Mouse (Mus musculus) urinary bladder, postnatal 36 days (tissue): ENCODE measurements around the gene Zfyve28.

ENCODE experiments used
- DNase-seq, 2 experiments: peaks; one replicate each; pipeline ENCODE4 v3.0.0; 2022; ENCODE audit warnings: low spot score in 2 of 2, mixed read lengths in 1 of 2

Gene Zfyve28

DNA sequence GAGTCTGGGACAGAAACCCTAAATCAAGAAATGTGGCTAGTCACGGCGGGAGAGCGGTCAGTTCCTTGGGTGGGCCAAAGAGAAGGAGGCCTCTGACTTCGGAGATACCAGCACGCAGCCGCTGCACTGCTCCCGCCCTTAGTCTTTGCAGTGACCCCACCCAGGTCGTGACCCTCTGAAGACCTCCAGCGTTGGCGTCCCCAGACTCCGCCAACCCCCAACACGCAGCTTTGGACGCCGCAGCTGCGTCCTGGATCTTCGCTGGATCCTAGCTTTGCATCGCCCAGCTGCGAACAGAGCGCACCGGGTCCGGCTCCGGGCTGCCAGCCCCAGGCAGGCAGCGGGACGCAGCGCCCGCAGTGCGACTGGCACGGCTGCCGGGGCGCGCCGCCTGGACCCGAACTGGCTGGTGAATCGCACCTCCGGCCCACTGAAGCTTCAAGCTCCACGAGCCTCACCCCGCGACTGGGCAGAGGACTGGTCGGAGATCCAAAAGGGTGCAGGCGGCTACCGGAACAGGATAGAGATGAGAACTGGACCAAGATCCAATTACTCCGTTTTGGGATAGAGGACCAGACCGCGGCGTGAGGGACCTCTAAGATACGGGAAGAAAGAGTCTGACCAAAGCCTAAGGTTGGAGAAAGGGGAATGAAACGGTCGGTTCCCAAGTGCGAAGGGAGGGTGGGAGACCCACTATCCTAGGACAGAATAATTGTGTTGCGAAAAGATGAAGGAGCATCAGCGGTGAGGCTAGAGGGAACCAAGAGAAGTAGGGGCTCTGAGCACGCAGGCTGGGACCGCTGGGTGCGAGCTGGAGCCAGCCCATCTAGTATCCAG, 1.0 kb downstream of the Zfyve28 start:
- DNase-seq = no peak

GRCm38 (mm10) chr5:34286516-34286915, 1.7 kb downstream of the Zfyve28 start:
- no peak for DNase-seq

DNA sequence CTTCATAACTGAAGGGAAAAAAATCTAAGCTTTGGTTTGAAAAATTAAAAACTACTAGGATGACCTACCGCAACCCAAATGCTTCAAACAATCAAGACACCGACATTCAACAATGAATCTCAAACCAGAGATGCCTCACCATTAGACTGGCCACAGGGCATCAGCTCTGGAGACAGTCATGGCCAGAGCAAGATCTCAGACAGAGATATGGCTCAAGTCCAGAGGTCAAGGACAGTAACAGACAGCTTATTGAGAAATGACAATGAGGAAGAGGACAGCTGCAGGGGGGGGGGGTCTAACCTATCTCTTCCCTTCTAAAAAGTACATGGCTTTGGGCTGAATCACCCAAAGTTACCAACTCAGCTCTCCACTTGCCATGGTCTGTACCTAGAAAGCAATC, 3.0 kb downstream of the Zfyve28 start:
- no peak for DNase-seq

DNA sequence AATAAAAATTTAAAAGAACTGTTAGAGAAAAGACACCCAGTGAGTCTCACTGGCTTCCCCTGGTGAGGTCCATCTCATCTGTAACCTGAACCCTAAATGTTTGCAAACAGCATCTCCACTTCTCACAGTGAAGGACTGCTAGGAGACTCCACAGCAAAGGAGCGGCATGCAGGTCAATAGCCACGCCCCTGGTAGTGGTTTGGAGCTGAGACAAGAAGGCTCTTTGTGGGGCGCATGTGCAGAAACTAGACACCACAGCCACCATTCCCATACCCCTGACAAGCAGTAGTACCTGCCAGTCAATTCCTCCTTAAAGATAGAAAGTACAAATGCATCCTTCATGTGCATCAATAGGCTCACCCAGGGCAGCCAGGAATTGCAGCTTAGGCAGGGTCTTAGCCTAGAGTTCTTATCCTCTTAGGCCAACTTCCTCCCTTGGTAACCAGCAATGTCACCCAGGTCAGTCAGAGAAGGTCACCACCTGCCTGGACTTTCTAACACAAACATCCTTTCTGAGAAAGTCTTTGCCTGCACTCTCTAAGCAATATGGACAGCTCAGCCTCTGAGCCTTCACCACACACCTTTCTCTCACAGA, 4.0 kb downstream of the Zfyve28 start:
- no peak for DNase-seq

DNA sequence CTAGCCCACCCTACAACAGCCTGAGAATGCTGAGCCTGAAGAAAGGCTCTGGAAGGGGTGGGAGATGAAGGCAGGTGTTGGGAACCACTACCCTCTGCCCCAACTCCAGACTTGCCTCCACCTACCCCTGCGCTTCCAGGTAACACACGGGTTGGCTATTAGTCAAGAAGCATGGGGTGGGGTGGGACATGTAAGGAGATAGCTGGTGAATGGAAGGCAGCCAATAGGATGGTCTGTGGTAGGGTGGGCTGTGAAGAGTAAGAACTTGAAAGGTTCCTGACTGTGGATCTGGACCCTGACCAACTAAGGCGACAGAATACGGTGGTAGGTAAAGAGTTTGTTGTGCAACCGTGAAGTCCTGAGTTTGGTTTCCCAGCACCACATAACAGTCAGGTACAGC, 4.9 kb downstream of the Zfyve28 start:
- no peak for DNase-seq

DNA sequence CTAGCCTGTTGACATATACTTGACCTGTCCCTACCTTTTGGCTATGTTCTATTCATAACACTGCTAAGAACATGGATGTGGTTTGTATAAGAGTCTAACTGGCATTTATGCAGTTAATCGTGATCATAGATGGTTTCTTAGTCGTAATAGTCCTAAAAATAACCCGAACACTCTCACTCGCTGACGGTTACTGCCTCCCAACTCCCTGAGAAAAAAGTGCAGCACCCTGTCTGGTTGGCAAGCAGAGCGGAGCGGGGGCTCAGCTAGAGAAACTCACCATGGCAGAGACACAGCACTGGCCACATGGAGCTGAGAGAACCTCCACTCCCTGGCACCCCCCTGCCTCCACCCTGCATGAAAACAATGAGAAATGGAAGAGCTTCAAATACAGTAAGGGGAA, 7.3 kb downstream of the Zfyve28 start:
- no peak for DNase-seq

- DNase-seq = no peak
Measured at GRCm38 (mm10) chr5:34279214-34279613, 9.0 kb downstream of the Zfyve28 start.

DNA sequence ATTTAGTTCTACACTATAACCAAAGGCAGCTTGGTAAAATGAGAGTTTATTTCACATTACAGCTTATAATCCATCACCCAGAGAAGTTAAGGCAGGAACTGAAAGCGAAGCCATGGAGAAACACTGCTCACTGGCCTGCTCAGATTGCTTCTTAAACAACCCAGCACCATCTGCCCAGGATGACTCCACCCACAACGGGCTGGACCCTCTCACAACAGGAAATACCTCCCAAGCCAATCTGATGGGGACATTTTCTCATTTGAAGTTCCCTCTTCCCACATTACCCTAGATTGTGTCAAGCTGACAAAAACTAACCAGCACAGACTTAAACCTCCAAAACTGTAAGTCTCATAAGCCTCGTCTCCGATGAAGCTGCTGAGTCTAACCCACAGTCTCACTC, 10.2 kb downstream of the Zfyve28 start:
- no peak for DNase-seq

GRCm38 (mm10) chr5:34276746-34277145, 11.5 kb downstream of the Zfyve28 start:
- no peak for DNase-seq

GRCm38 (mm10) chr5:34276191-34276590, 12.1 kb downstream of the Zfyve28 start:
- no peak for DNase-seq

DNA sequence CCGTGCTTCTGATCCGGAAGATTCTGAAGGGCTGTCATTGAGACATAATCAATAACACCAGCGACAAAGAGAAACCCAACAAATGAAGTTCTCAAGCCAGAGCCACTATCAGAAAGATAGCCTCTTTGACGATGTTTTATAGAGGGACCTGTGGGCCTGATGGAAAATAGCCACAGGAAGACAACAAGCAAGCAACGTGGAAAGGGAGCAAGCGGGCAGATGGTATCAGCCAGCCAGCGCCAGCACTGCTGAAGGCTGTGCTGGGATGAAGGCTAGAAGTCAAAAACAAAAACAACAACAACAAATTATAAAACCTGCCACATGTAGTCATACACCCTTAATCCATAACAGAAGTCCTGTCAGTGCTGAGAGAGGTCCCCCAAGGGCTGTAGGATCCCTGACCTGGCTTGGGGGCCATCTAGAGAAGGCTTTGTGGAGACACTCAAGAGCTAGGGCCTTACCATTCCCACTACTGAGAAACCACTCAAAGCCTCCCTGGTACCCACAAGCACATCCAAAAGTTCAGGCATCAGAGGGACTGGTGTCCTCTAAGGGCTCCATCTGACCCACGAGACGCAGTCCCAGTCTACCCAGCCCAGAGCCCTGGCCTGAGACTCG, 13.5 kb downstream of the Zfyve28 start:
- DNase-seq = no peak

- no peak for DNase-seq
Measured at GRCm38 (mm10) chr5:34274268-34274667, 14.0 kb downstream of the Zfyve28 start.

GRCm38 (mm10) chr5:34273251-34273681, 15.0 kb downstream of the Zfyve28 start:
- DNase-seq = no peak

- no peak for DNase-seq
Measured at GRCm38 (mm10) chr5:34271743-34272142, 16.5 kb downstream of the Zfyve28 start.

GRCm38 (mm10) chr5:34269921-34270465, 18.3 kb downstream of the Zfyve28 start:
- DNase-seq = no peak

DNA sequence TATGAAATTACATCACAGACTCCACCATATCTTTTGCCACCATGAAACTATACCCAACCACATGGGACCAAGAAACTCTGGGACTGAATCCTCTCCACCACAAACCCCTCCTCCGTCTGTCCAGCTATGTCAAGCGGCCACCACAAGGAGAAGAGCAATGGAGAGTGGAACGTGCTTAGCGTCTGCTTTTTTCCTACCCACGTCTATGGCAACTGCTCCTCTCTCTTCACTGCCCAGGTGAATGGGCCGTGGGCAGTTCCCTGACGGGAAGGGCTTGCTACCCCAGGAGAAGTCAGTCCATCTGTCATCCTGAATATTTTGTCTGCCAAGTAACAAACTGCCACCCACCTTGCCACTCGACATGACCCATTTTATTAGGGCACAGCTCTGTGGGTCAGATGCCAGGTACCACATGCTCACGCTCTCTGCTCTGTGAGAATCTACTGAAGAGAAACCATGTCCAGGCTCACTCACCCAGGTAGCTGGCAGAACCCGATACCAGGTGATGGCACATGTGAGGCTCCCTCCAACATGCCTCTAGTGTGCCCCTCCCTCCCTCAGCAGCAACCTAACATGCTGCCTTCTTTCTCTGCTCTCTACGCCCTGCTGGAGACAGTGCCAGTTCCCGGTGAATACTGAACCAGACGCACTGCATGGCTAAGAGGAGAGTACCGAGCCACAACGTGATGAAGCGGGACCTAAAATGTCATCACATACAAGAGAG, 18.9 kb downstream of the Zfyve28 start:
- no peak for DNase-seq

GRCm38 (mm10) chr5:34266065-34266464, 22.2 kb downstream of the Zfyve28 start:
- DNase-seq = no peak

- DNase-seq = no peak
Measured at GRCm38 (mm10) chr5:34259172-34259816, 29.0 kb downstream of the Zfyve28 start.

DNA sequence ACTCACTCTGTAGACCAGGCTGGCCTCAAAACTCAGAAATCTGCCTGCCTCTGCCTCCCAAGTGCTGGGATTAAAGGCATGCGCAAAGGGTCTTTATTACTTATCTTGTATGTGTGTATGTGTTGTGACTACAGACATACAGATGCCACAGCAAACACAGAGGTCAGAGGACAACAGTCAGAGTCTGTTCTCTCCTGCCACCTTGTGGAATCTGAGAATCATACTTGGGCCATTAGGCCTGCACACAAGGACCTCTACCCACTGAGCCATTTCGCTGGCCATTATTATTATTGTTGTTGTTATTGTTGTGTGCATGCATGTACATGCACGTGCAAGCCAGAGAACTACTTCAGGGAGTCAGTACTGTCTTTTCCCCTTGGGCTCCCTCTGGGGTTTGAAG, 33.1 kb downstream of the Zfyve28 start:
- DNase-seq = no peak

- no peak for DNase-seq
Measured at GRCm38 (mm10) chr5:34254309-34254708, 33.9 kb downstream of the Zfyve28 start.

DNA sequence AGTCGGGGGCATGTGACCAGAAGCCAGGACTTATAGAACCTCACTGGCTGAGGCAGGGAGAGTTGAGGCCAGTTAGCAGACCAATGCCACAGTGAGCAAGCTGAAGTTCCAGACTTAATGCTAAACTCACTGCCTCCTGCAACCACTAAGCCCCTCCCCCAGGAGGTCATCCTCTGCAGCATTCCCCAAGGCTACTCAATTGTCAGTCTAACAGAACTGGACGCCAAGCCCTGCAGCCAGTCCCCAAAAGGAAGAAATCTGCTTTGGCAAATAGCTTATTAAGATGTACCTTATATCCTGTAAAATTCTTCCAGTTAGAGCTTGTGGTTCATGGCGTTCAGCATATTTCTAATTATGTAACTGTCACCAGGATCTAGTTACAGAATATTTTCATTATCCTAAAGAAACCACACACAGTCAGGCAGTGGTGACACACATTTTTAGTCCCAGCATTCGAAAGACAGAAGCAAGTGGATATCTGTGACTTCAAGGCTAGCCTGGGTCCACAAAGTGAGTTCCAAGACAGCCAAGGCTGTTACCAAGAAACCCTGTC, 35.2 kb downstream of the Zfyve28 start:
- no peak for DNase-seq
